Mouse (Mus musculus) myocyte (in vitro differentiated cells): ENCODE data around the gene Eef2k.

Experiments used
- E2F4 ChIP-seq: IDR thresholded peaks from one replicate; pipeline ENCODE4 v1.6.1; 2011; ENCODE audit warnings: mild to moderate bottlenecking, control low read depth, moderate library complexity; ENCODE audit not compliant: insufficient read depth
- MAX ChIP-seq: IDR thresholded peaks from one replicate; pipeline ENCODE4 v1.6.1; 2011; ENCODE audit warnings: low read depth, mild to moderate bottlenecking, control low read depth
- POLR2A ChIP-seq: IDR thresholded peaks from one replicate; pipeline ENCODE4 v1.6.1; 2011; ENCODE audit warnings: low read depth, mild to moderate bottlenecking, control low read depth, moderate library complexity; ENCODE audit not compliant: insufficient read length
- REST ChIP-seq: IDR thresholded peaks from one replicate; pipeline ENCODE4 v1.6.1; 2011; ENCODE audit warnings: mild to moderate bottlenecking, control low read depth, moderate library complexity; ENCODE audit not compliant: insufficient read depth, insufficient read length
- SRF ChIP-seq: IDR thresholded peaks from one replicate; pipeline ENCODE4 v1.6.1; 2011; ENCODE audit warnings: low read depth; ENCODE audit not compliant: control insufficient read depth, insufficient read length
- TCF12 ChIP-seq: IDR thresholded peaks from one replicate; pipeline ENCODE4 v1.6.1; 2011; ENCODE audit warnings: mild to moderate bottlenecking, control low read depth; ENCODE audit not compliant: poor library complexity, insufficient read depth, severe bottlenecking
- TCF3 ChIP-seq: IDR thresholded peaks from one replicate; pipeline ENCODE4 v1.6.1; 2011; ENCODE audit warnings: low read depth, control low read depth; ENCODE audit not compliant: insufficient read length

DNA sequence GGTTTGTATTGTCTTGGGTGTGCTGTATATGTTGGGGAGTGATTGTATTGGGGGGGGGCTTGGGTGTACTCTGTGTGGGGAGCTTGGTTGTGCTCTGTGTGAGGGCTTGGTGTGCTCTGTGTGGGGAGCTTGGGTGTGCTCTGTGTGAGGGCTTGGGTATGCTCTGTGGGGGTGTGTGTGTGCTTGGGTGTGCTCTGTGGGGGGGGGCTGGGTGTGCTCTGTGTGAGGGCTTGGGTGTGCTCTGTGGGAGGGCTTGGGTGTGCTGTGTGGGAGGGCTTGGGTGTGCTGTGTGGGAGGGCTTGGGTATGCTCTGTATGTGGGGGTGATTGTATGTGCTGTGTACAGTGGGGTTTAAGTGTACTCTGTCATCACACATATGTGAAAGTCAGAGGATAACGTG lies 25.1 kb downstream of the Eef2k start:
- TF ChIP-seq POLR2A, result no peak
- no peak for TF ChIP-seq E2F4
- no peak for TF ChIP-seq MAX
- no peak for TF ChIP-seq REST
- no peak for TF ChIP-seq TCF3
- TF ChIP-seq TCF12, result no peak
- no peak for TF ChIP-seq SRF
